Mouse (Mus musculus) right cerebral cortex, adult 18-20 months (tissue): ENCODE data around the gene Olfr71.

Experiments
- DNase-seq: peaks from one replicate; pipeline ENCODE4 v3.0.0; 2022; ENCODE audit warnings: mixed read lengths

Olfr71 gene

DNA sequence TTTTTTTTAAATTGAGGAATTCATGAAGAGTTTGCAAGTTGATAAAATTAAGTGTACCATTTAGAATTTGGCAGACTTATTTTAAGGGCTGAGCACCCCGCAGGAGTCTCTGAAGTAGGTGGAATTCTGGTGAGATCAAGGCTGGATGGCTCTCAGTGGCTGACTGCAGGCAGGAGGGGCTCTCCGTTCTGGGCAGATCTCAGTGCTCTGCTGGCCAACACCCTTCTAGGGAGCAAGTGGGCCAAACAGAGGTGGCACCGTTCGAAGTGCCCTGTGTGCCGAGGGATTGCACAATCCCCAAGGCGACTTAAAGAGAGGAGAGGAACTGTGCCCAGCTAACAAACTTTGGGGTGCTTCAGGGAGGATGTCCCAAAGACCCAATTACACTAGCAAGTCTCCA is at the start of gene Olfr71:
Gene Olfr71 (minus strand): TSS at position 387 of the 400 bp plus-strand sequence.
- DNase-seq: no peak

DNA sequence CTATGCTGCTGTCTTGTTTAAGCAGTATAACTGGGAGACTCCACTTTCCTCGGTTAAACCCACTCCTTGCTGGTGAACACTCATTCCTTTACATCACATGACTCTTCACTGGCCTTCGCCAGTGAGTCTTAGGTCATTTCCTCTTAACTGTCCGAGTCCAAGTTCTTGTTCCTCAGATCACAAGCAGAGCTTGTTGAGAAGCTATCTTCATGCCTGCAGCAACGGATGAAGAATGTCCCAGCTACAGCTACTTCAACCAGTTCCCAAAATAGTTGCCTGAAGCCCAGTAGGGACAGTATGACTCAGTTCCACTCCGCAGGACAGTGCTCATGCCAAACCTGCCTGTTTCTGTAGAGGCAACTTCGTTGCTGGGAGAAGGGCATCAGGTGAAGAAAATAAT is 47.2 kb upstream of the Olfr71 start:
- DNase-seq: no peak

DNA sequence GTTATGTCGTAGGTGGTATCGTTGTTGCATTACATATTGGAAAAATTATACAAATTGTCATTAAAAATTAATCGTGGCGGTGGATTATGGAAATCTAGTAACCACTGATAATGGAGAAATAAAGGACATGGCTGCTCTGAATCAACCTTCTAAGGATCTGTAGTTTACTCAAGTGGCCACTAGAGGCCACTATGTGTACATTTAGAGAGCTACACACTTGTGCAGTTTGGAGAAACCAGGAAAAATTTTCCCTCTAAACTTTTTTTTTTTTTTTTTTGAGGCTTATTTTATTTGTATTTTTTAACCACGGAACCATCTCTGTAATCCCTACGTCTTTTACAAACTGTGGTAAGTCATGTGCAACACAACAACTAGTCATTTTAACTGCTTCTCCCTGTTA is 35.1 kb upstream of the Olfr71 start:
- DNase-seq: no peak

GRCm38 (mm10) chr4:43743099-43743498 is 33.0 kb upstream of the Olfr71 start:
- no peak for DNase-seq

- DNase-seq: no peak
These were observed 32.6 kb upstream of the Olfr71 start for GRCm38 (mm10) chr4:43742637-43743036.

DNA sequence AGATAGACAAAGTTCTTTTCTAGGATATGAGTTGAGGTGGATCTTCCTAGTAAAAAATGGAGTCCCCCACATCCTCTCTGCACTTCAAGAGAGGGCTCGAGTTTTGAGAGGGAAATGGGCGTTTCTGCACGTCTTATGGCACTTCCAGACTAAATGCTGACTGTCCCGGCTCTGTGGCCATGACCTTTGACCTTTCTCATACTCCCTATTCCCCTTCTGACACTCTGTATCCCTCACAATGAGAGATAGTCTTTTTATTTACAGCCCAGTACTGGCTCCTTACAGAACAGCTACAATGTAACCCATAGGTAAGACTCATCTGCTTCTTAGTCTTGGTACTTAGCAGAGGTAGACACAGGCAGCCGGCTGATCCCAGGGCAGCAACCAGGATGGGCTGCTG is 31.5 kb upstream of the Olfr71 start:
- DNase-seq: no peak

DNA sequence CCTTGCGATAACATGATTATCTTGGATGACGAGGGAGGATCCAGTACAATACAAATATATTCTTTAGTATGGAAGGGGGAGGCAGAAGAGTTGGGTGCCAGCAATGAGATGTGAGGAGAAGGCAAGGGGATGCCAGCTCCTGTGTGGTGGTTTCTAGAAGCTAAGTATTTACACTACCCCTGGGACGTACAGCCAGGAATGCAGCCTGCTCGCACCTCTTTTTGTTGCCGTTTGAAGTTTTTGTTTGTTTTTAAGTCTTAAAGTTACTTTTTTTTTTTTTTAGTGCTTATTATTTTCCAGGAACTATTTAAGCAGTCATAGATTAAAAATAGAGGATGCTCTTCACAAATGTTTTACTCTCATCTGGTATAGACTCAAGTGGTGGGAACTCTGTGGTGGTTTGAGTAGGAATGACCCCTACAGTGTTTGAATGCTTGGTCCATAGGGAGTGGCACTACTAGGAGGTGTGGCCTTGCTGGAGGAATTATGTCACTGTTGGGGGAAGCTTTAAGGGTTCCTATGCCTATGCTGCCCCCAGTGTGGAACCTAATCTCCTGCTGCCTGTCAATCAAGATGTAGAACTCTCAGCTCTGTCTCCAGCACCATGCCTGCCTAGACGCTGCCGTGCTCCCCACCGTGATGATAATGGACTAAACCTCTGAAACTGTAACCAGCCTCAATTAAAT is 29.1 kb upstream of the Olfr71 start:
- DNase-seq: no peak

DNA sequence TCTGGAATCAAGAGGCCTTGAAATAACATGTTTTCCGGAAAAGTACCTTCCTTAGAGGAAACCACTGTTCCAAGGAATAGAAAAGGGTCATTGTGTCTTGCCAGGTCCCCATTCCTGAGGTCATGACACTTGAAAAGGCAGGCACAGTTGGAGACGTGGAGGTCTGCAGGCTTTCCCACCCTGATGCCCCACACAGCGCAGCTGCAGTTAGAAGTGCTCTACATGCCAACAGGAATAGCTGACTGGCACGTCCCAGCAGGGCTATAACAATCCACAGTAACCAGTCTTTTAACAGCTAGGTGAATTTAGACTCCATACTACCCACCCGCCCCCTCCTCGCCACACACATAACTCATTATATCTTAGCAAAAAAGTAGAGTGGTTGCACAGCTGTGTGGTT is 27.1 kb upstream of the Olfr71 start:
- DNase-seq: no peak

GRCm38 (mm10) chr4:43733186-43733585 is 23.1 kb upstream of the Olfr71 start:
- no peak for DNase-seq

GRCm38 (mm10) chr4:43732171-43732570 is 22.1 kb upstream of the Olfr71 start:
- no peak for DNase-seq

DNA sequence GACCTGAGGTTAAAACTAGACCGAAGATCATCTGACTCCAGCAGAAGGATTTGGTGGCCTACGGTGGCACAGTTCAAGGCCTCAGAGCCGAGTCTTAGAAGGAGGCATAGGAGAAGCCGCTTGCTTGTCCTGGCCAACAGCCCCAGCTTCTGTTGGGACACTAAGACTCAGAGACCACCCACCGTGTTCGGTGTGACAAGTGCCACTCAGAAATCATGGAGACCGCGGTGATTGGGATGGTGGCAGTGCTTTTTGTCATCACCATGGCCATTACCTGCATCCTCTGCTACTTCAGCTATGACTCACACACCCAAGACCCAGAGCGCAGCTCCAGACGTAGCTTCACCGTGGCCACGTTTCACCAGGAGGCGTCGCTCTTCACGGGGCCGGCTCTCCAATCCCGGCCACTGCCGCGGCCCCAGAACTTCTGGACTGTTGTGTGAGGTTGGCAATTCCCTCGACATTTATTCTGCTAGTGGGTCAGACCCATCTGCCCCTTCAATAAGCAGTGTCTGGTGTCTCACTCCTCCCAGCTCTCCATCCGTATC is 20.8 kb upstream of the Olfr71 start:
- no peak for DNase-seq

- no peak for DNase-seq
These were observed 19.9 kb upstream of the Olfr71 start, which contains the start of gene Spaar for GRCm38 (mm10) chr4:43729794-43730550. TSS of gene Spaar (plus strand) at chr4:43730034.

- no peak for DNase-seq
These were observed 19.1 kb upstream of the Olfr71 start for GRCm38 (mm10) chr4:43729126-43729525.

GRCm38 (mm10) chr4:43728576-43728954 is 18.5 kb upstream of the Olfr71 start:
- DNase-seq: no peak

DNA sequence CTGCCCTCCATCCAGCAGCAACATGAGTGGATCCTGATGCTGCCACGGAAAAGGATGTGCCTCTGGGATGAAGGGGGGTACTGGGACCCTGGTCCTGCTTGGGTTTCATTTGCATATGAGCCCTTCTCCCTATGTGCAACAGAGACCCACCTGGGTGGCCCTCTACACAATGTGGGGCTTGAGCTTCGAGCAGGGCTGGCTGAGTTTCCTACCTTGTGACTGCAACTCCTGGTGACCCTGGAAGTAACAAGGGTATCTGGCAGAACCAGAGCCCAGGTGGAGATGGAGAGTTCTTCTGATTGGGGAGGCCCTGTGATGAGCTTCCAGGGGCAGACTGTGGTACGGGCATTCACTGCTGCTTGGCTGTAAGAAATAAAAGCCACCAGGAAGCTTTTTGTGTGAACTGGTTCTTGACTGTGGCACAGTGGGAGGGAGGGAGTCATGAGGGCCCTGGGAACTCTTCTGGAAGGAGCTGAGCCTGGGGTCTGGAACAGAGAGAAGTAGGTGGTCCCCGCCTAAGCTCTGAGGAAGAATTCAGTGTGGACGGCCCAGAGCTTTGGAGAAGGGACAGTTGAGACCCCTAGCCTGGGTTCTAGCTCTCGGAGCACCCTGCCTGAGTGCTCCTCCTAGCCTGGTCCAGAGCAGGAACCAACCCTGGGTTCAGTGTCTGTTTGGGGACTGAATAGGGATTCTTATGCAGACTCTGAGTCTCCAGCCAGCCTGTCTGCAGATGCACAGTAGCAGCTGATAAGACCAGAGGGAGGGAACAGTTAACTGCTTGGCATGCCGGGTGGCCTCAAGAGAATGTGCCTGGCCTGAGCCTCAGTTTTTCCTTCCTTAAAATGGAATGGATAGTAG is 17.9 kb upstream of the Olfr71 start:
- DNase-seq: no peak

- DNase-seq: peak; percentile 39
These were observed 16.9 kb upstream of the Olfr71 start, which contains the start of gene Hrct1 for GRCm38 (mm10) chr4:43726995-43727394. TSS of gene Hrct1 (plus strand) at chr4:43727188.

- DNase-seq: no peak
These were observed 16.4 kb upstream of the Olfr71 start for GRCm38 (mm10) chr4:43726228-43726993.

DNA sequence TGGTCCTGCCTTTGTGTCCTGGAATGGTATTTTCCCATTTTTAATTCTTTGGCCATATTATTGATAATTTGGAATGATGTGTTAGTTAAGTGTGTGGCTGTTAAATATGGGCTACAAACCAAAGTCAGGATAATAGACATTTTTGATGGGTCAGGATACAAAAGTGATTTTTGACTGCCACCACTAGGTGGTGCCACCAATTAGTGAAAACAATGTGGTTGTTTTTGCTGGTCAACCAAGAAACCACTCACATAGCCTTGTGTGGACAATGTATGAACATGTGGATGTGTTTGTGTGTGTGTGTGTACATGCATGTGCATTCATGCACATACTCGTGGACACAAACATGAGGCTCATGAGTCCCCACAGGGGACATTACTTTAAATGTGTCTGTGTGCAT is 14.7 kb upstream of the Olfr71 start:
- DNase-seq: no peak

- no peak for DNase-seq
These were observed 12.1 kb upstream of the Olfr71 start for GRCm38 (mm10) chr4:43722191-43722590.

DNA sequence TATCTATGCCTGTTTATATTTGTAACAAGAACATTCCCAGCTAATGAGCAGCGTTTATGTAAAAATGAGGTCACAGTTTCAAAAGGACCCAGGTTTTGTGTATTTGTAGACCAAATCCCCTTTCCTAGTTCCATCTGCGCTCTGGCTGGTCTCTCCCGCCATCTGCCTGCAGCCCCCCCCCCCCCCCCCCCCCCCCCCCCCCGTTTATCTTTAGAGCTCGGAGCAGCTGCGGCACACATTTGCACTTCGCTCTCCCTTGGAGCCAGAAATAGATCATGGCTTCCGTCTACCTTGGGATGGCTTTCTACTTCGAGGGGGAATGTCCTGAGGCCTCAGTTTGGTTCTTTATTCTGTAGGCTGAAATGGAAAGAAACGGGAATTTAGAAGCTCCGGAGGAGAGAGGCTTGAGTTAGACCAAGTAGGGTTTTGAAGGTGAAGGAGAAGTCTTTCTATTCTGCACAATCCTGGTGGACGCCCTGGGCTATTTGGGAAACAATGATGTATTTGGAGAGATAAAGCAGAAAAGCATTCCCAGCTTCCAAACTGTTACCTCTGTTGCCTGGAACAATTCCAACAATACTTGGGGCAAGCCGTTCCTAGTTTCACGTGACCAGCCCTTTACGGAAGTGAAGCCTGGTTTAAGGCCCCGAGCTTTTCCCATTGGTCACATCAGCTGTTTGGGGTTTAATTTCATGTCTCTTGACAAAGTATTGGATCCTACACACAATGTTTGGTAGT is 10.6 kb upstream of the Olfr71 start:
- no peak for DNase-seq

- DNase-seq: no peak
These were observed 3.7 kb upstream of the Olfr71 start for GRCm38 (mm10) chr4:43713652-43714219.
